Mouse (Mus musculus) liver, postnatal 0 days (tissue): ENCODE results near the gene Ubac1.

Experiments
- CTCF ChIP-seq: sonication (generic); IDR thresholded peaks from 2 replicates; pipeline ENCODE4 v1.5.1; 2016; ENCODE audit warnings: antibody characterized with exemption, low read depth
- EP300 ChIP-seq: IDR thresholded peaks from 2 replicates; pipeline ENCODE4 v1.6.1; 2016; ENCODE audit warnings: antibody characterized with exemption, low read depth, mild to moderate bottlenecking

DNA sequence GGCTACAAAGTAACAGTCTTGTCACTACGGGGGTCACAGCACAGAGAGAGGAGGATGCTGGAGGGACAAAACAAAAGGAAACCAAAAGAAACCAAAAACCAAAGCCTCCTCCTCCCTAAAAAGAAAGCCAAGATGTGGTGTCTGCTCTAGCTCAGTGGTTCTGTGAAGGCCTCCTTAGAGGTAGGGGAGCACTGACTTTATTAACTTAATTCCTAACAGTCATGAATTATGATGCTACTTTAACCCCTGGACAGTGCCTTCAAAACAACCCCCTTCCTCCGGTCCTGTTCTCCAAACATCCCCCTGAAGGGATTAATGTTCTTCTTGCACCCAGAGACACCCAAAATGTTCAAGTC lies 34.2 kb upstream of the Ubac1 start:
- no peak for TF ChIP-seq CTCF
- no peak for TF ChIP-seq EP300
